Mouse (Mus musculus): ENCODE measurements around the gene Ppt1.
"Not testable (repeated sequence)": the region's sequence is repeated elsewhere in the genome, so short reads cannot be mapped to it uniquely, and the experiment has no call there.

The Ppt1 gene

DNA sequence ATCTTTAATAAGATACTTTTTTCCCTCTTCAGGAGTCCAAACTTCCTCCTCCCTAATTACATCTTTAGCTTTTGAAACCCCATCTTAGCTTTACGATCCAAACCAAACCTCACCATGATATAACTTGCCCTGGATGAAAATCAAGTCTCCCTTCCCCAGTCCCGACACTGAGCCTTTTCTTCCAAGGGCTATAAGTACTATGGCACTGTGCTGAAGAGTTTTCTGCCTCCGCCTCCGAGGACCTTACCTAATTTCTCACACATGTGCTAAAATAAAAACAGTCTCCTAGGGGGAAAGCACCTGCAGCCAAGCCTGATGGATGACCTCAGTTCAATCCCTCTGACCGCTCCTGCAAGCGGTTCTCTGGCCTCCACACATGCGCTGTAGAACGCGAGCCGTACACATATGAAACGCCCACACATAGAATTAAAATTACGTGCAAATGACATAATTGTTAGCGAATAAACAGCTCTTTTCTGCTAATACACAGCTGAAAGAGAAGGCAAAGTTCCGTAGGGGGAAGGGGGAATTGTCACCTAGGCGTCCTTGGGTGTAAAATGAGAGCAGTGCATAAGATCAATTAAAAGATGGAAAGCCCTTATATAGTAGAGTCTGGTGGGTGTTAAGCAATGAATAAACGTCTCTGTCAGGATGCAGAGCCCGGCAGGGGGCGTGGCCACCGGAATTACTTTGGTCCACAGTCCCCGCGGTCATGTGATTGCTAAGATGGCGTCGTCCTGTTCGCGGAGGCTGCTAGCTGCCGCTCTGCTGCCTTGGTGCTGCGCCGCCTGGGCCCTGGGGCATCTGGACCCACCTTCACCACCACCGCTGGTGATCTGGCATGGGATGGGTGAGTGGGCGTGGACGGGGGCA lies at the start of gene Ppt1:
Ppt1 (plus strand) TSS at position 713 of the 873 bp plus-strand sequence.
- peak; percentile 91 to 92 for DNase-seq

DNA sequence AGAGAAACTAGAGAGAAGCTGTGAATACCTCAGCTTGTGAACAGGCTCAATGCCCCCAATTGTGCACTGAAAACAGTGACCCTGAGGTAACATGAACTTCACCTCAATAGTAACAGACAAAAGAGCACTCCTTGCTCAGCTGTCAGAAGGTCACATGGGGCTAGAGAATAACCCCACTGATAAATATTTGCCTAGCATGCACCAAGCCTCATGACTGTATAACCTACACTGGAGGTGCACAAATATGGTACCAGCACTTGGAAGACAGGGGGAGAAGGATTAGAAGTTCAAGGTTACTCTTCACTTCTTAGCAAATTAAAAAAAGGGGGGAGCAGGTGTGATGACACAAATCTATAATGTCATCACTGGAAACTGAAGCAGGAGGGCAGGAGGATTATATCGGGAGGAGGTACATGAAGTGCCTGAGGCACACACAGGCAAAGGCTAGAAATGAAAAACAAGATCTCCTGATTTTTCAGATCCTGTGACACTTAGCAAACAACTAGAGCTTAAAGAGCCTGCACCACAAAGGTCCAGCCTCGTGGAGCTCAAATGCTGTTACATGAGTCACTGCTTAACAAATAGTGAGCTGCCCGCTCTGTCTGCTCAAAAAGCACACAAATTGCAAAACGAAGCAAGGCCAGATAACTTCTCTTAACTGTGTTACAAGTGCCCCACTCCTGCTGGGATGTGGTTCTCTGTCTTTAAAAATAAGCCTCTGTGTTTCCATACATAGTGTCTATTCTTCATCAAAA lies 46.5 kb upstream of the Ppt1 start:
- DNase-seq, result no peak

DNA sequence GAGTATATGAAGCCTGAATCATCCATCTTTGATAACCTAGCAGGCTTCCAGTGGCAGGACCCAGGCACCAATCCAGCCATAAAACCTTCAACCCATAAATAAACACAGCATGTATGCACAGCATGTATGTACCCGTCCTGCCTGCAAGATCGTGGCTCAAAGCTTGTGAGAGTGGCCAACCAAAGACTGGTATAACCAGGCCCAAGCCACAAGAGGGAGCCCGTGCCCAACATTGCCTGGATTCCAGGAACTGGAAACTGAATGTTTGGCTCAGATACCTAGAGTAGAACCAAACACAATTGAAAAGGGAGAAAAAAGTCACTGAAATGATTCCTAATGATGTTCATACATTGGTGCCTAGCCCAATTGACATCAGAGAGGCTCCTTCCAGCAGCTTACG lies 27.9 kb upstream of the Ppt1 start:
- peak; percentile 84 to 85 for DNase-seq

DNA sequence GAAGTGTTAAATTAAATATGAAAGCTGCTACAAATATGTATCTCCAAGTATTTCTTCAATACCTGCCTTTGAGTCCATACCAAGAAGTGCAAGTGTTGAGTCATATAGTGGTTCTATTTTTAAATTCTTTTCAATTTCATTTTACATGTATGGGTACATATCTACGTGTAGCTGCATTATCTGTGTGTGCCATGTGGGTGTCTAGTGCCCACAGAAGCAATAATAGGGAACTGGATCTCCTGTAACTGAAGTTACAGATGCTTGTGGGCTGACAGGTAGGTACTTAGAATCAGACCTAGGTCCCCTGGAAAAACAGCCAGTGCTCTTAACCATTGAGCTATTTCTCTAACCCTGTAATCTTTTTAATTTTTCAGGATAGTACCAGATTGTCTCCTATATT lies 24.9 kb upstream of the Ppt1 start:
- DNase-seq, result no peak

DNA sequence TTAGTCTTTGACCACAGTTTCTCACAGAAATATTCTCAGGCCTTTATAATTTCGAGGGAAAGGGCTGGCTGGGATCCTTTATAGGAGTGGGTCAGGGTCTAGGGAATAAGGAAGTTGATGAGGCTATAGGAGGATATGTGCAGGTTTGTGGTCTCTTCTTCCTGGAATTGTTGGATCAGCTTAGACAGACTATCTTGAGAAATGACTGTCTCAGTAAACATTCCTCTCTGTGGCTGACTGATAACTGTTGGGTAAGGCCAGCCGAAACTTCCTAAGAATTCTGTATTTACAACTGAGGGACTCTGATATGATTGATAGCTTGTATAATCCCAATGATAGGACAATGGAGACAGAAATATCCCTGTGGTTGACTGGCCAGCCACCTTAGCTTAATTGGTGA lies 24.2 kb upstream of the Ppt1 start:
- no peak for DNase-seq

DNA sequence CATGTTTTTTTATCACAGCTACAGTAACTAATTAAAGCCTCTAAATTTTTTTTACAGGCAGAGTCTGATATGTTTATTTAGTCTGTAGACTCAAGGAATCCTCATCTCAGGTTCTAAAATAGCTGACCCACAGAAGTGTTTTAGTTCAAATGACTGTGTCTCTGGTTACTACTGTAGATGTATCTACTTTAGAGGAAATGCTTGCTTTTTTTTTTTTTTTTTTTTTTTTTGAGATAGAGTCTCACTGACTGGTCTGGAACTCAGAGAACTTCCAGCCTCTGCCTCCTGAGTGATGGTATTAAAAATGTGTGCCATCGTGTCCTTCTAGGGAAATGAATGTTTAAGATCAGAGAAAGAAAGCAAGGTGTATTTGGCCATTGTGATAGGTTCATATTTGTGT lies 19.8 kb upstream of the Ppt1 start:
- no peak for DNase-seq

DNA sequence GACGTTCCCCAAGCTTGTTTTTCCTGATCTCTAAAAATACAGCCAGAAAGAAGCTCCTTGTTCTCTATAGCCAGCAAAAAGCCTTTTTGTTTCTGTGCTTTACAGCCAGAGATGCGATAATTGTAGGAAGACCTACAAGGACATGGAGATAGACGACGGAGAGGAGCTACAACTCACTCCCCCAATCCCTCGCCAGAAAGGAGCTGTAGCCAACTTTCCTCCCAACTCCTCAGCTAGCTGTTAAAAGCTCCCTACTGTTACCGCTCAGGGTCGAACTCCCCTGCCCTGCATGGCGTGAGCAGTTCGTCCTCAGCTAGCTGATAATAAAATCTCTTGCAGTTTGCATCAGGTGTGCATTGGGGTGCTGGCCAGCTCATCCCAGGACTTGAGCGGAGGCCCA lies 15.1 kb upstream of the Ppt1 start:
- DNase-seq, result not testable (repeated sequence)

GRCm38 (mm10) chr4:122827651-122828050 lies 8.4 kb upstream of the Ppt1 start:
- DNase-seq, result no peak

DNA sequence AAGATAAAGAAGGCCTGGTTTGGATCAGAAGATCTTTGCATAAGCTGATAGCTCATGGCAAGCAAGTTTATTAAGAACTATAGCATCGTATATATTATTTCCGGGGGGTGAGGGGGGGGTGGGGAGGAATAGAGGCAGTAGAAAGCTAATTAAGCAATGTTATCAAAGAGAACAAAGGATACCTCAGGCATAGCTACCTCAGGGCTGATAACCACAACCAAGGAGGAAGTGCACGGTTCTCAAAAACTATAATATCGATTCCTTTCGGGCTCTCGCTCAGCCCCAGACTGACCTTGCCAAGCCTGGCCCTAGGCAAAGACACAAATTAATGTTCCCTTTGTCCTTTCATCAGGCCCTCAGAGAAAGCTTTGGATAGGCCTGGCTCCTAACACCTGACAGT lies 6.7 kb upstream of the Ppt1 start:
- no peak for DNase-seq

DNA sequence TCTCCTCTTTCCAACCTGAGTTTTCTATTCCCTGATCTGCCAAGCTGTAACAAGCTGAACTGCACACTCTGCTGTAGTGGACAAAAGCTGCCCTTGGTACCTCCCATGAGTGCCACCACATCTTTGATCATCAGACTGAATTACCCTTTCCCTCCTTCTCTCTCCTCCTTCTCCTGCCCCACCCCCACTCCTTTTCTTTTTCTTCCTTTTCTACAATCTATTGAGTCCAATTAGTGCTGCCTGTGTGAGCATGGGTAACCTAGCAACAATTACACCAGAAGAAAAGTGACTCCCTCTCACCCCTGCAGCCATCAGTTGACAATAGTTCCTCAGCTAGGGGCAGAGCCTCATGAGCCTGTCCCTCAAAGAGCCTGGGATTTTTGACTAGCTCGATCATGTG lies 4.2 kb upstream of the Ppt1 start:
- DNase-seq, result no peak

DNA sequence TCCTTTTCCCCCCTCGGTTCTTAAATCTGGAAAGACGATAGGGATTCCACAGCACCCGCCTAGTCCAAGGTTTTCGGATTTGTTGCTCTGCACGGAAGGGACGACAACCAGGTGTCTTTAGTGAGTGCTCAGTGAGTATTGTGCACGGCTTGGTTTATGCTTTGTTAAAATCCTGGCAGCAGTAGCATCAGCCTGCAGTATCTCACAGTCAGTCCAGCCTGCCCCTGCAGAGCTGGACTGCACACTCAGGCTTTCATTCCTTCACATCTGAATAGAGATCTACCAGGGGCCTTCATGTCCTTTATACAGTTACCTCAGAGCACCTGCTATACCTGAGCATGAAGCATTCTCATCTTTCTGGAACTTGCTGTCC lies 347 bp downstream of the Ppt1 start:
- DNase-seq, result no peak

DNA sequence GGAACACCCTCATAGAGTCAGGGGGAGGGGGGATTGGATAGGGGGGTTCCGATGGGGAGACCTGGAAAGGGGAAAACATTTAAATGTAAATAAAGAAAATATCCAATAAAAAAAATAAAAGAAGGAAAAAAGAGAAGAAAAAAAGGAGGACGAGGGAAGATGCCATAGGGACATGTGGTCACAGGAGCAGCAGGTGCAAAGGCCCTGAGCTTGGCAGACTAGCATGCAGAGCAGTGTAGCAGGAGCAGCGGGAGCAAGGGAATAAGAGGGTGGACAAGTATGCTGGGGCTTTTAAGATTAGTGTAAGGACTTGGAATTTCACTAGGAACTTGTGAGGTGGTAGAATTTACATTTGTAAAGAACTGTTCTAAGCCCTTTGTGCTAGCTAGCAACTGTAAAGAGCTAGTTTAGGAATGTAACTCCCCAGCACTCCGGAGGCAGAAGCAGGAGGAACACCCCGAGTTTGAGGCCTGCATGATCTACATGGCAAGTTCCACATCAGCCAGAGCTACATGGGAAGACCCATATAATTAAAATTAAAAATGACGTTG lies 1.2 kb downstream of the Ppt1 start:
- no peak for DNase-seq

DNA sequence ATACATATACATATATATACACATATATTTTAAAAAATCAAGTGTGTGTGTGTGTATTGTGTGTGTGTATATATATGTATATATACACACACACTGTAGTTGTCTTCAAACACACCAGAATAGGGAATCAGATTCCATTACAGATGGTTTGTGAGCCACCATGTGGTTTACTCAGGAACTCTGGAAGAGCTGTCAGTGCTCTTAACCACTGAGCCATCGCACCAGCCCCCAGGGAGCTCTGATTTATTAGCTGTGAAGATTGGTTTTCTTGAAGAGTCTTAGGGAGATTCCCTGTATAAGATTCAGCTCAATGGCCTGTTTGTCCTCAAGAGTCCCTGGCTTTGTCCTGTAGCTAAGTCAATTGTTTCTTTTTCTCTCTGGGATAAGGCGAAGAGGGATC lies 2.0 kb downstream of the Ppt1 start:
- no peak for DNase-seq

DNA sequence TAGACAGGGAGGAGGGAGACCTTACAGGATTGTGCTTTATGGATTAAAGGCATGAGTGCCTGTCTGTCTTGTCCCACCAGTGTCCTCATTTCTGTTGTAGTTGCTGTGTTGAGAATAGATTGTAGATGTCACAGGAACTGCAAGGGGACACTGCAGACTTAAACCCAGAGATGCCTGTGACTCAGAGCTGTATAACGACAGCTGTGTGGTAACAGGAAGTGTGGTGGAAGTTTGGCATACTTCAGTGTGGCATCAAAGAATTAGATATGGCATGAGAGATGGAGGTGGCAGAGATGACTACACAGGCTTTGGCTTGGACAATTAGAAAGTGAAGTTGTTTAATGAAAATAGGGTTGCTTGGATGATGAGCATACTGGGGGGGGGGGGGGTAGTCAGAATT lies 2.4 kb downstream of the Ppt1 start:
- no peak for DNase-seq

GRCm38 (mm10) chr4:122848150-122848621 lies 12.1 kb downstream of the Ppt1 start:
- DNase-seq, result peak; percentile 42 to 43

- no peak for DNase-seq
Observed at GRCm38 (mm10) chr4:122851535-122851934, 15.5 kb downstream of the Ppt1 start.

- peak; percentile 67 to 72 for DNase-seq
Observed at GRCm38 (mm10) chr4:122853691-122854090, 17.6 kb downstream of the Ppt1 start.

DNA sequence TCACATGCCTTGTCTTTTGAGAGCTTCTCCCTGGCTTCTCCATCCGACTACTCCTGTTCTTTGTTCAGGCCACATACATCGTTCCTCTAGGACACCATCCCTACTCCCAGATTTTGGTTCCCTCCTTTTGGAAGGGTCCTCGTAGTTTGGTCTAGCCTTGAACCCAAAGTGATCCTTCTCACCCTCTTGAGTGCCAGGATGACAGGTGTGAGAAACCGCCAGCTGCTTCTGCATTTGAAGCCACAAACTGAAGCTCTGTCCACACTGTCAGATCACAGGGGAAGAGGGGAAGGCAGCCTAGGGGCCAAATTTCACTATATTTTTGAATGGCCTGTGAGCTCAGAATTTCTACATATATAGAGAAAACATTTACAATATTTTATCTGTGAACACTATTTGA lies 18.7 kb downstream of the Ppt1 start:
- no peak for DNase-seq

DNA sequence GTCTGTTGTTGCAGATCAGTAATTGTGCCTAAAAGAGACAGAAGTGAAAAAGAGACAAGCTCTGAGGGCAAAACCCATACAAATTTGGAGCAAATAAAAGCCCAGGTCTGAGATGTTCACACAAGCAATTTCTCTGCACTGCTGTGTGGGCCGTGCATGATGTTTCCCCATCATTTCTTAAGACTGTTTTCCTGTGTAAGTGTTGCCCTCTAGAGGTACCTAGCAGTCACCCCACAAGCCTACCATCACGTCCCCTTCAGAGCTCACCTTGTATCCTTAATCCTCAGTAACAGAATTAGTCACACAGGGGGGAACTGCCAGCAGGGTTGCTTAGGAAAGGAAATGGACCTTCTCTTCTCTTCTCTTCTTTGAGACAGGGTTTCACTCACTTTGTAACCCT lies 21.9 kb downstream of the Ppt1 start:
- peak in 1 of 2 experiments; percentile 17 for DNase-seq

DNA sequence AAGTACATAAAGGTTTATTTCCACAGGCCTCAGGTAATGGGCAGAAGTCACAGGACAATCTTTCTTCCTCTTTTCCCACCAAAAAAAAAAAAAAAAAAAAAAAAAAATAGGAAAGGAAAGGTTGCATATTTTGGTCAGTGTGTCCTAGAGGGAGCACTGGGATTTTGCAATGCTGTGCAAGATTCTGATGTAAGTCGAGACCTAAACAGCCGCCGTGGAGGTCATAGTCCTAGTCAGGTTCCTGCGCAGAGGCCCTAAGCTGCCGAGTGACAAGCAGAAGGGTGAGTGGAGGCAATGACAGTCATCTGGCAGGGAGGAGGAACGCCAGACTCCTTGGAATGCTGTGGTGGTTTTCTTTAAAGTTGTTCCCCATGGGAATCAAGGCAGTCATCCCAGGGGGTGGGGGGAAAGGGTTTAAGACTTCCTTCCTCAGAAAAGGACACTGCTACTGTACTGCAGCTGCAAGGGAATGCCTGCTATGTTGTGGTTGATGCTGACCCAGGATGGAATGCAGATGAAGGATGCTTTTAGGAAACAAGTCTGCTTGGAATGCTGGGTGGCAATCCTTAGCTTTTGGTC lies 23.1 kb downstream of the Ppt1 start:
- no peak for DNase-seq

DNA sequence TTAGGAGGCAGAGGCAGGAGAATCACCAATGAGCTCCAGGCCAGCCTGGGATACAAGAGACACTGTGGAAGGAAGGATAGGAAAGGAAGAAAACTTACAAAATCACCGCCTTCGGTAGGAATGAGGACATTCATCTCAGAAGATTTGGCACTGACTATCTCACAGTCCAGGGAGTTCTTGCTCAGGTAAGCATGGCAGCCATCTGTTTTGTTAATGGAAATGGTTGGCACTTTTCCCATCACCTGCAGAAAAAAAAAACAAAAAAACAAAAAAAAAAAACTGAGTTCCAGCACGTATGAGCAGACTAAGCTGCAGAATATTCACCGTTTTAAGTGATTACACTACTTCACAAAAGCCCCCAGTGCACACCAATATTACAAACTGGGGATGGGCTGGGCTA lies 25.8 kb downstream of the Ppt1 start:
- no peak for DNase-seq

GRCm38 (mm10) chr4:122868041-122868440 lies 32.0 kb downstream of the Ppt1 start:
- no peak for DNase-seq

DNA sequence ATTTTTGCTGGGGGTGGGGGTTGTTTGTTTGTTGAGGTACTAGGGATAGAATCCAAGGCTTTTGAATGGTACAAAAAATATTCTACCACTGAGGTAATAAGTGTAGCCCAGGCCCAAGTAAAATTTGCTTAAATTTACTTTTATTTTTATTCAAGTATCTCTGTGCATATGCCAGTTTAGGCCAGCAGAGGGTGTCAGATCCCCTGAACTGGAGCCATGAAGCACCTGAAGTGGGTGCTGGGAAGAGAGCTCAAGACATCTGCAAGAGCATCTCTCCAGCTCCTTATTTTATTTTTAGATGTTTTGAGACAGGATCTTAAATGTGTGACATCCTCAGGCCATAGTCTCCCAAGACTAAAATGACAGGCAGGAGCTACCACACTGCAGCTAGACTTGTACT lies 34.0 kb downstream of the Ppt1 start:
- peak; percentile 68 to 72 for DNase-seq

- no peak for DNase-seq
Observed at GRCm38 (mm10) chr4:122870741-122871140, 34.7 kb downstream of the Ppt1 start.
